Mouse (Mus musculus): ENCODE results near the gene Erich3.

The Erich3 gene

GRCm38 (mm10) chr3:154763374-154763773 lies 99.7 kb downstream of the Erich3 start:
- DNase-seq (ENCODE audit: extremely low read depth, low read depth, low spot score): no peak

DNA sequence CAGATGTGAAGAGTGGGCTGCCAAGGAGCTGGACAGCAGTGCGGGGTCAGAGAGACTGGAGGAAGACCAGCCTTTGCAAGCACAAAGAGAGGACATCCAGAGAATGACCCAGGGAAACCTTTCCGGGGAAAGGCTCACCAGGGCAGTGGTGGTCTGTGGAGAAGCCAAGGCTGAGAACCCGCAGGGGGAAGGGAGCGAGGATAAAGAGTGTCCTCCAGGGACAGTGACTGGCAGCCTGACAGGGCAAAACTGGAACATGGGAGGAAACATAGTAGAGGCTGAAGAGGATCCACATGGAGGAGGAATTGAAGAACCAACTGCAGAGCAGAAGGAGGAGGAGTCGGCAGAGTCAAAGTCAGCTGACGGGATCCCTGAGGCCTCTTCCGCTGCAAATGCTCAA lies 100.5 kb downstream of the Erich3 start:
- no peak for DNase-seq (ENCODE audit: extremely low read depth, low read depth, low spot score)

GRCm38 (mm10) chr3:154766321-154766720 lies 102.7 kb downstream of the Erich3 start:
- no peak for DNase-seq (ENCODE audit: extremely low read depth, low read depth, low spot score)

- no peak for DNase-seq (ENCODE audit: extremely low read depth, low read depth, low spot score)
Measured at GRCm38 (mm10) chr3:154771651-154772050, 108.0 kb downstream of the Erich3 start.

DNA sequence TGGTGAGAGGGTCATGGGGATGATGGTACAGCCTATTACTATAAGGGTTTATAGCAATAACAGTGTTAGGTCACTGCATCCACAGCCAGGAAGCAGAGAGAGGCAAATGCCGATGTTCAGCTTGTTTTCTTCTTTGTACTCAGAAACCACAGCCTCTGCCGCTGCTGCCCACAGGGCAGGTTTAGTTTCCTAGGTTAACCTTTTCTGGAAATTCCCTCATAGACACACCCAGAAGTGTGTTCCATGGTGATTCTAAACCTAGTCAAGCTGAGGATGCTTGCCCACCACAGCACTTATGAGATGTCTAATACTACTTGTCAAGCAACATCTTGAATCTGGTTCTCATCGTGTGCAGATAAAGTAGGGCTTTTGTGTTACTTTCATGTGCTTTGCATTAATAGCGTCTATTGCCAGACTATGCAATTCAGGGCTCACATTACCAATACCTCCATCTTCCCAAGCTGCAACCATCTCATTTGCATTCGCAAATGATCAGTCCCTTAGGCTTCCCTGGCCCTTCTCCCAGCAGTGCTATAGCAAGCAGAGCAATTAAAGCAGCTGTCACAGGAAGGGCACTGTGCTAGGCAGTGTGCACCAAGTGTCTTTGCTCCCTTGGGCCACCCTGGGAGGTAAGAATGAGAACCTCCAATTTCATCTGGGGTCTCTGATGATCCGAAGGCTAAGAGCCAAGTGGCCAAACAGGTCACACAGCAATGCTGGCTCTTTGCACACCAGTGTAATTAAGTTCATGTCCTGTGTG lies 115.4 kb downstream of the Erich3 start:
- no peak for DNase-seq (ENCODE audit: extremely low read depth, low read depth, low spot score)

GRCm38 (mm10) chr3:154786354-154786753 lies 122.7 kb downstream of the Erich3 start:
- no peak for DNase-seq (ENCODE audit: extremely low read depth, low read depth, low spot score)

GRCm38 (mm10) chr3:154787611-154788010 lies 124.0 kb downstream of the Erich3 start:
- DNase-seq (ENCODE audit: extremely low read depth, low read depth, low spot score): no peak

DNA sequence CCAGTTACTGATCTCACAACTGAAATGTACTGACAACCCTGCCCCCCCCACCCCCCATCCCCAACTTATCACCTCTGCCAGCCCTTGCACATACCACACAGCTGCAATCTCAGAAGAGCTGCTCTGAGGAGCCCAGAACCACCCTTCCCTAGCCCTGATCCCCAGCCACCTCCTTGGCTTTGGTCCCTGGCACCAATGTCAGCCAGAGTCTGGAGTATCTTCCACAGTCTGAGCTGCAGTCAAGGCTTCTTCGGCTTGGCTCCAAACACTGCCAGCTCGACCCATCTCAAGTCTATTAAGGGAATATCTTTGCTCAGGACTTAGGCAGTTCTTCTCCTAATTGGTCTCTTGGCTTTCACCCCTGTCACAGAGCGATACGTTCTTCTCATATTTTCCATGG lies 129.9 kb downstream of the Erich3 start:
- no peak for DNase-seq (ENCODE audit: extremely low read depth, low read depth, low spot score)

- DNase-seq (ENCODE audit: extremely low read depth, low read depth, low spot score): no peak
Measured at GRCm38 (mm10) chr3:154798806-154799205, 135.1 kb downstream of the Erich3 start.

GRCm38 (mm10) chr3:154800454-154800853 lies 136.8 kb downstream of the Erich3 start:
- DNase-seq (ENCODE audit: extremely low read depth, low read depth, low spot score): no peak

DNA sequence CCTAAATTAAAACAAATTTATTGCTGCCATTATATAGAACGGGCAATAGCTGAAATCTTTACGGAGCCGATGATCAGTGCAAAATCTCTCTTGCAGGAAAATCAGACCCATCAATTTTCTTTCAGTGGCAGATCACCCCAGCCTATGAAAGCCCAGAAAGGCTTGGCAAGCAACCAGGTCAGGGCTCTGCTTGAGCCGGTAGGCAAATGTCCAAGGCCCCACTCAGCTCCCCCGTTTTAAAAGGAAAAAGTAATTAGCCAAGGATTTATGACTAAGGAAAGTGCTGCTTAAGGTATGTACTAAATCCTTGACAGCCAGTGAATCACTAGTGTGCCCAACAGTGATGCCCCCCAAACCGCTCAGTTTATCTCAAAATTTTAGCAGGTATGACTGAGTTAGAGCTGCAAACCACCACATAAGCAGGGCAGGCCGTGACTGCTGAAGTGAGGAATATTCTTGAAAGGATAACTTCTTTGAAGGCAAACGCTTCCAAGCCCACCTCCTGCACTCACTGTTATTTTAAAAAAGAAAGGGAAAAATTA lies 137.3 kb downstream of the Erich3 start:
- no peak for DNase-seq (ENCODE audit: extremely low read depth, low read depth, low spot score)

GRCm38 (mm10) chr3:154806626-154807025 lies 143.0 kb downstream of the Erich3 start:
- DNase-seq (ENCODE audit: extremely low read depth, low read depth, low spot score): no peak

- DNase-seq (ENCODE audit: extremely low read depth, low read depth, low spot score): no peak
Measured at GRCm38 (mm10) chr3:154810273-154810870, 146.7 kb downstream of the Erich3 start.

DNA sequence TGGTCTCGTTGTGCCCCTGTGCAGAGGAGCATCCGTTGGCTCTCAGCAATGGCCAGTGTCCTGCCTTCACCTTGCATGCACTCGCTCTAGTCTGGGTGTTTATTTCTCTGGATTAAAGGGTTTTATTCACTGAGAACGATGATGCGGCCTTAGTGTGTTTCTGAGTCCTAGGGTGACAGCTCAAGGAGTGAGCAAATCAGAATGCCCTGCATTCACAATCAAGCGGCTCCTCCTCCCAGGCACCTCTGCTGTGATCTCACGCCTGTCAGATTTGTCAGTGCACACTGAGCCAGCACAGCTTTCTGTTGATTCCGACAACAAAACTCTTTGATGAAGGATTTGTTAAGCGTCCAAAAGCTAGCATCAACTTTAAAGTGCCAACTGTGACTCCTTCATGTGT lies 147.6 kb downstream of the Erich3 start:
- no peak for DNase-seq (ENCODE audit: extremely low read depth, low read depth, low spot score)

GRCm38 (mm10) chr3:154811833-154812232 lies 148.2 kb downstream of the Erich3 start:
- no peak for DNase-seq (ENCODE audit: extremely low read depth, low read depth, low spot score)

GRCm38 (mm10) chr3:154812893-154813292 lies 149.2 kb downstream of the Erich3 start:
- no peak for DNase-seq (ENCODE audit: extremely low read depth, low read depth, low spot score)

GRCm38 (mm10) chr3:154815606-154816005 lies 151.9 kb downstream of the Erich3 start:
- DNase-seq (ENCODE audit: extremely low read depth, low read depth, low spot score): no peak

DNA sequence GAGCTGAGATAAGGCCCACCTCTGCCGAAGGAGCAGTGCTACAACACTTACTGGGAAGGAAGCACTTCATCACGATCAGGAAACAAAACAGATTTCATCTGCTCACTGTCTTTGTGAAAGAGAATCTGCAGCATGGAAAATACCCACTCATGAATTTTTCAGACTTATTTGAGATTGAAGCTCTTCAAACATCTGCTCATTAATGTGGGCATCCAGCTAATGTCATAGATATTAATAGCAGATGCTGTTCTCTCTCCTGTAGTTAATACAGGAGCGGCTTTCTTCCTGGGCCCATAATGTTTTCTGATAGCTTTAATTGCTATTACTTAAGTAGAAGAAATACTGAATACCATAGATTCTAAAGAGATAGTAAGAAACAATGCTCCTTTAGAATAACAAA lies 152.6 kb downstream of the Erich3 start:
- no peak for DNase-seq (ENCODE audit: extremely low read depth, low read depth, low spot score)

GRCm38 (mm10) chr3:154816801-154817625 lies 153.4 kb downstream of the Erich3 start:
- no peak for DNase-seq (ENCODE audit: extremely low read depth, low read depth, low spot score)
